ENCODE assay signal across 9 mouse cellular contexts in the genomic region with DNA sequence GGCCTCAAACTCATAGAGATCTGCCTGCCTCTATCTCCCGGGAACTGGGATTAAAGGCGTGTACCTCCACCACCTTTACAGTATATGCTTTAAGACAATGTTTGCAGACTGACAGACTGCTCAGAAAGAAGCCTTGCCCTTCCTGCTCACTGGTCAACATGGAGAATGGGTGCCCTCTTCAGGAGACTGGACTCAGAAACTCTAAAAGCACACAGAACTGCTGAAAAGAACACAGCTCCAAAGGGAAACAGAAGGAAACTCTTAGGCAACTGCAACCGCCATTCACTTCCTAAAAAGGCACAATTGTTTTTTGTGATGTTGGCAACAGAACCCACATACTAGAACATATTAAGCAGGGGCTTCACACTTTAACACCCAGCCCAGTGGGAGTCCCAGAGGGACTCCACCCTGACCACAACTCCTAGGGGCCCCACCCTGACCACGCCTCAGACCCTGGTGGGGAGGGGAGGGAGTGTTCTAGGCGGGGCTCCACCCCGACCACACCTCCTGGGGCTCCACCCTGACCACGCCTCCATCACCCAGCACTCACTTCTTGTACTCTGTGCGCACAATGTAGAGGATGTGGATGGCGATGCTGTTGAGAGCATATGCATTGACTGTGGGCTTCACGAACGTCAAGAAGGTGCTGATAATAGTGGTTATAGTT. TPM values are rescaled to one million over a fixed set of nuclear protein-coding genes. Genes with fewer than 3 reads are reported as not detected.
A peak's percentile ranks its signal among the peaks of the same experiment; 100 is the strongest.
DNase-seq lines count a peak whose midpoint lies in the region; ATAC-seq and TF ChIP-seq lines count a peak whose summit lies in the region.
"Had no signal": no experiment of that assay in that cellular context is flagged by ENCODE, and none has a peak within 500 bp of the region (broad histone marks: within the 10 kb centered on the region; RNA-seq: fewer than 3 reads in every experiment).

No protein-coding gene starts in this region.

- no peak for TF ChIP-seq POLR2A in lung, adult 2 months (IDR thresholded peaks at IDR 0.05; ENCODE audit: borderline replicate concordance, extremely low read depth, low read depth, low read length)
- TF ChIP-seq POLR2A in cortical plate, adult 2 months (IDR thresholded peaks at IDR 0.05; ENCODE audit: extremely low read depth, insufficient read depth, low read length): no peak
- no peak for TF ChIP-seq POLR2A in thymus, adult 2 months (IDR thresholded peaks at IDR 0.05; ENCODE audit: control insufficient read depth, extremely low read depth, insufficient read depth, low read length, poor library complexity)

- H3K27ac ChIP-seq in cortical plate, adult 2 months (ENCODE audit: insufficient read depth, low read length): no peak overlapping the region
- H3K27ac ChIP-seq in lung, postnatal 0 days (ENCODE audit: low read length): no peak overlapping the region
- H3K27ac ChIP-seq in thymus, adult 2 months (ENCODE audit: control insufficient read depth, insufficient read depth, low read length): no peak overlapping the region
- H3K27ac ChIP-seq in midbrain, embryonic 14.5 days (replicated peaks; ENCODE audit: low read depth, low read length): no peak overlapping the region

- no peak overlapping the region for H3K4me2 ChIP-seq in lung, postnatal 0 days (replicated peaks; ENCODE audit: low read depth, low read length)
- no peak overlapping the region for H3K4me2 ChIP-seq in midbrain, embryonic 14.5 days (ENCODE audit: low read length)

- ATAC-seq in lung, postnatal 0 days: peak; percentile 87
- ATAC-seq in midbrain, embryonic 14.5 days (ENCODE audit: low FRiP score, low TSS enrichment): no peak

- TF ChIP-seq EP300 in lung, postnatal 0 days (IDR thresholded peaks at IDR 0.05): no peak

- no peaks in the 10 kb centered on the region for H3K4me1 ChIP-seq in lung, adult 2 months (ENCODE audit: control insufficient read depth, insufficient read depth, low read length)
- H3K4me1 ChIP-seq in cortical plate, adult 2 months (ENCODE audit: control insufficient read depth, insufficient read depth, low read length): no peaks in the 10 kb centered on the region
- no peaks in the 10 kb centered on the region for H3K4me1 ChIP-seq in lung, postnatal 0 days (ENCODE audit: insufficient read depth, low read depth, low read length)
- H3K4me1 ChIP-seq in thymus, adult 2 months (replicated peaks; ENCODE audit: control insufficient read depth, insufficient read depth, low read length): peaks cover 5% of the 10 kb centered on the region
- no peaks in the 10 kb centered on the region for H3K4me1 ChIP-seq in midbrain, embryonic 14.5 days (ENCODE audit: control insufficient read depth, insufficient read depth, low read length)

- H3K27me3 ChIP-seq in lung, postnatal 0 days (replicated peaks; ENCODE audit: insufficient read depth, low read length): no peaks in the 10 kb centered on the region
- H3K27me3 ChIP-seq in thymus, adult 2 months (ENCODE audit: control insufficient read depth, insufficient read depth, low read length): no peaks in the 10 kb centered on the region
- H3K27me3 ChIP-seq in midbrain, embryonic 14.5 days (ENCODE audit: control insufficient read depth, insufficient read depth, low read length): no peaks in the 10 kb centered on the region

- WGBS in lung, adult 2 months: 22% methylated on average over 11 of the region's 11 CpGs
- WGBS in lung, postnatal 0 days: 19% methylated on average over 11 of the region's 11 CpGs
- 16% methylated on average over 11 of the region's 11 CpGs for WGBS in thymus, adult 2 months
- WGBS in midbrain, embryonic 14.5 days: 36% methylated on average over 11 of the region's 11 CpGs

- no peak overlapping the region for H3K9ac ChIP-seq in lung, postnatal 0 days (replicated peaks; ENCODE audit: low read depth)
- H3K9ac ChIP-seq in midbrain, embryonic 14.5 days (replicated peaks; ENCODE audit: low read length): no peak overlapping the region

- no peak for TF ChIP-seq CTCF in lung, adult 2 months (IDR thresholded peaks at IDR 0.05; ENCODE audit: insufficient read depth, low read length)
- TF ChIP-seq CTCF in cortical plate, adult 2 months (IDR thresholded peaks at IDR 0.05; ENCODE audit: extremely low read depth, insufficient read depth, low read length): 0 out of 2 replicates have a peak, but pooled peaks have one; percentile 13
- peak; percentile 35; the same call in 1 of the 2 replicates for TF ChIP-seq CTCF in lung, postnatal 0 days (IDR thresholded peaks at IDR 0.05)
- no peak for TF ChIP-seq CTCF in thymus, adult 2 months (IDR thresholded peaks at IDR 0.05; ENCODE audit: borderline replicate concordance, control insufficient read depth, extremely low read depth, insufficient read depth, low read length, poor library complexity)

- no peaks in the 10 kb centered on the region for H3K9me3 ChIP-seq in lung, postnatal 0 days (ENCODE audit: low read length)
- no peaks in the 10 kb centered on the region for H3K9me3 ChIP-seq in midbrain, embryonic 14.5 days (ENCODE audit: control insufficient read depth, low read length)

- peak; percentile 37 to 38 for DNase-seq in lung, adult 18-20 months
- no peak for DNase-seq in lung, adult 2 months
- DNase-seq in lung, postnatal 0 days (ENCODE audit: low spot score): peak; percentile 66
- DNase-seq in thymus, adult 2 months: peak; percentile 8
- no peak for DNase-seq in frontal cortex, postnatal 25 days (ENCODE audit: low spot score in 2 of 2)
- DNase-seq in cerebellum, postnatal 36 days: no peak
- no peak for DNase-seq in midbrain, embryonic 14.5 days

- H3K36me3 ChIP-seq in lung, postnatal 0 days (ENCODE audit: insufficient read depth, low read length): no peaks in the 10 kb centered on the region
- no peaks in the 10 kb centered on the region for H3K36me3 ChIP-seq in thymus, adult 2 months (ENCODE audit: control insufficient read depth, insufficient read depth, low read length)
- no peaks in the 10 kb centered on the region for H3K36me3 ChIP-seq in midbrain, embryonic 14.5 days (ENCODE audit: control insufficient read depth, insufficient read depth, low read length)

- no peak overlapping the region for H3K4me3 ChIP-seq in lung, adult 2 months (replicated peaks; ENCODE audit: extremely low read depth, low read depth, low read length)
- H3K4me3 ChIP-seq in cortical plate, adult 2 months (ENCODE audit: insufficient read depth, low read length): no peak overlapping the region
- H3K4me3 ChIP-seq in lung, postnatal 0 days (ENCODE audit: low read depth, low read length): no peak overlapping the region
- no peak overlapping the region for H3K4me3 ChIP-seq in thymus, adult 2 months (ENCODE audit: control insufficient read depth, insufficient read depth, low read length)
- H3K4me3 ChIP-seq in midbrain, embryonic 14.5 days (replicated peaks; ENCODE audit: low read depth, low read length): no peak overlapping the region
- H3K4me3 ChIP-seq: erythroblast, embryonic 14.5 days had no signal

RNA-seq across cellular contexts. Expression of a gene that starts 22.7 kb away (rescaled TPM):
- 58.2 and 59.4 TPM in 2 replicates for polyA plus RNA-seq in lung, adult 2 months (2012; rRNA removed)
- polyA plus RNA-seq in cortical plate, adult 2 months (2012; rRNA removed): 73.1 and 76.0 TPM in 2 replicates
- 17.7 TPM in 2 replicates for polyA plus RNA-seq in lung, postnatal 0 days (2015; fragmentation: Nextera tagmentation; extraction: Ambion mirVana)
- 134 and 135 TPM in 2 replicates for polyA plus RNA-seq in thymus, adult 2 months (2012; rRNA removed)
- polyA plus RNA-seq in midbrain, embryonic 14.5 days (2014; fragmentation: Nextera tagmentation; extraction: Ambion mirVana): 64.3 and 66.3 TPM in 2 replicates

RNA-seq across cellular contexts. Expression of a gene that starts 24.0 kb away (rescaled TPM):
- 0.25 and 6.2 TPM in 2 replicates for polyA plus RNA-seq in lung, adult 2 months (2012; rRNA removed)
- not detected in 2 replicates for polyA plus RNA-seq in cortical plate, adult 2 months (2012; rRNA removed)
- not detected in 2 replicates for polyA plus RNA-seq in lung, postnatal 0 days (2015; fragmentation: Nextera tagmentation; extraction: Ambion mirVana)
- polyA plus RNA-seq in thymus, adult 2 months (2012; rRNA removed): 0.14 and 0.32 TPM in 2 replicates
- not detected in 2 replicates for polyA plus RNA-seq in midbrain, embryonic 14.5 days (2014; fragmentation: Nextera tagmentation; extraction: Ambion mirVana)
- polyA plus RNA-seq: erythroblast, embryonic 14.5 days had no signal

RNA-seq across cellular contexts. Expression of a gene that starts 32.2 kb away (rescaled TPM):
- 103 and 108 TPM in 2 replicates for polyA plus RNA-seq in lung, adult 2 months (2012; rRNA removed)
- polyA plus RNA-seq in cortical plate, adult 2 months (2012; rRNA removed): 139 and 146 TPM in 2 replicates
- 62.5 and 71.1 TPM in 2 replicates for polyA plus RNA-seq in lung, postnatal 0 days (2015; fragmentation: Nextera tagmentation; extraction: Ambion mirVana)
- 131 and 144 TPM in 2 replicates for polyA plus RNA-seq in thymus, adult 2 months (2012; rRNA removed)
- 172 and 201 TPM in 2 replicates for polyA plus RNA-seq in midbrain, embryonic 14.5 days (2014; fragmentation: Nextera tagmentation; extraction: Ambion mirVana)

RNA-seq across cellular contexts. Expression of a gene that starts 39.2 kb away (rescaled TPM):
- 24.1 and 26.0 TPM in 2 replicates for polyA plus RNA-seq in lung, adult 2 months (2012; rRNA removed)
- polyA plus RNA-seq in cortical plate, adult 2 months (2012; rRNA removed): 32.1 and 35.4 TPM in 2 replicates
- polyA plus RNA-seq in lung, postnatal 0 days (2015; fragmentation: Nextera tagmentation; extraction: Ambion mirVana): 31.3 and 35.3 TPM in 2 replicates
- 26.7 and 32.2 TPM in 2 replicates for polyA plus RNA-seq in thymus, adult 2 months (2012; rRNA removed)
- polyA plus RNA-seq in midbrain, embryonic 14.5 days (2014; fragmentation: Nextera tagmentation; extraction: Ambion mirVana): 45.7 and 55.8 TPM in 2 replicates

RNA-seq across cellular contexts. Expression of a gene that starts 41.9 kb away (rescaled TPM):
- polyA plus RNA-seq in lung, adult 2 months (2012; rRNA removed): not detected in 2 replicates
- polyA plus RNA-seq in cortical plate, adult 2 months (2012; rRNA removed): not detected in 2 replicates
- polyA plus RNA-seq in lung, postnatal 0 days (2015; fragmentation: Nextera tagmentation; extraction: Ambion mirVana): 0.37 TPM in 1 of 2 replicates, not detected in the other
- polyA plus RNA-seq in thymus, adult 2 months (2012; rRNA removed): not detected in 2 replicates
- not detected in 2 replicates for polyA plus RNA-seq in midbrain, embryonic 14.5 days (2014; fragmentation: Nextera tagmentation; extraction: Ambion mirVana)
- polyA plus RNA-seq: erythroblast, embryonic 14.5 days had no signal

Comparison
In these comparisons a context has a peak if more than half of its experiments do, and no peak if none do; other contexts are left out.
1. DNase-seq: peak in lung, adult 18-20 months (2 of 2), lung, postnatal 0 days (single experiment) and thymus, adult 2 months (single experiment); none in lung, adult 2 months (single experiment), frontal cortex, postnatal 25 days (0 of 2), cerebellum, postnatal 36 days (0 of 2) and midbrain, embryonic 14.5 days (single experiment).
2. CTCF ChIP-seq: peak in cortical plate, adult 2 months (single experiment) and lung, postnatal 0 days (single experiment); none in lung, adult 2 months (single experiment) and thymus, adult 2 months (single experiment).